Mouse (Mus musculus) heart, postnatal 0 days (tissue): Measurements from ENCODE around the gene Arhgef10l. TPM values are rescaled to one million over a fixed set of nuclear protein-coding genes. Genes with fewer than 3 reads are reported as not detected.

Experiments
- ATAC-seq: fragments of 200-750 bp; cut with Nextera tagmentation; 2 replicates; pipeline ENCODE4 v1.8.0; 2017; ENCODE audit warnings: low read depth, moderate number of reproducible peaks, moderate library complexity; ENCODE audit not compliant: insufficient read depth
- DNase-seq: peaks from one replicate; pipeline ENCODE4 v3.0.0-alpha.2; 2016; ENCODE audit warnings: low spot score
- H3K27ac ChIP-seq: fragments of 300-500 bp; sonication (generic); 2 replicates; pipeline ENCODE4 v1.5.1; 2014; ENCODE audit warnings: low read depth, mild to moderate bottlenecking
- H3K27me3 ChIP-seq: fragments of 300-500 bp; sonication (generic); 2 replicates; pipeline ENCODE4 v1.6.1; 2014; ENCODE audit warnings: low read length, mixed read lengths; ENCODE audit not compliant: control insufficient read depth, insufficient read depth
- H3K36me3 ChIP-seq: fragments of 300-500 bp; sonication (generic); replicated peaks from 2 replicates; pipeline ENCODE4 v1.6.1; 2014; ENCODE audit warnings: low read length, mixed read lengths; ENCODE audit not compliant: control insufficient read depth, insufficient read depth
- H3K4me1 ChIP-seq: fragments of 300-500 bp; sonication (generic); 2 replicates; pipeline ENCODE4 v1.6.1; 2014; ENCODE audit warnings: antibody characterized with exemption; ENCODE audit not compliant: control insufficient read depth, insufficient read depth
- H3K4me2 ChIP-seq: fragments of 300-500 bp; sonication (generic); 2 replicates; pipeline ENCODE4 v1.6.1; 2014; ENCODE audit warnings: low read depth, mild to moderate bottlenecking, low read length, moderate library complexity
- H3K4me3 ChIP-seq: fragments of 300-500 bp; sonication (generic); 2 replicates; pipeline ENCODE4 v1.5.1; 2014; ENCODE audit warnings: low read depth, low read length
- H3K9ac ChIP-seq: fragments of 300-500 bp; sonication (generic); replicated peaks from 2 replicates; pipeline ENCODE4 v1.6.1; 2014; ENCODE audit warnings: low read depth, low read length, mixed read lengths
- H3K9me3 ChIP-seq: fragments of 300-500 bp; sonication (generic); replicated peaks from 2 replicates; pipeline ENCODE4 v1.6.1; 2016; ENCODE audit warnings: low read length; ENCODE audit not compliant: control insufficient read depth
- CTCF ChIP-seq: IDR thresholded peaks from 2 replicates; pipeline ENCODE4 v1.5.1; 2016; ENCODE audit warnings: antibody characterized with exemption, control low read depth, low read depth
- EP300 ChIP-seq: IDR thresholded peaks from 2 replicates; pipeline ENCODE4 v1.6.1; 2016; ENCODE audit warnings: antibody characterized with exemption, low read depth
- WGBS: fragments of 180-500 bp; shearing (Covaris S2); extraction: QIAGEN DNeasy Blood & Tissue Kit; methylation state at CpG from one replicate; pipeline ENCODE4 v1.1.7; 2014; 5-methylcytosine and 5-hydroxymethylcytosine counted together
- polyA plus RNA-seq: library from polyadenylated mRNA; unstranded; fragments of >200 nt; fragmentation: Nextera tagmentation; extraction: Ambion mirVana; gene quantifications from 2 replicates; pipeline ENCODE4 v1.2.1, GENCODE M21; 2015
- total RNA-seq: library from RNA; depleted of rRNA; stranded (reverse); fragments of >200 nt; gene quantifications from 2 replicates; pipeline ENCODE4 v1.2.3, GENCODE M21; 2014; ENCODE audit warnings: low replicate concordance

Arhgef10l gene
- total and polyA plus RNA-seq, 2 experiments from 2014 or later = 15.4 to 52.8 TPM

GRCm38 (mm10) chr4:140642378-140642777 is 23.4 kb downstream of the Arhgef10l start:
- Histone ChIP-seq H3K27ac (no peak overlapping the region), H3K4me3 (no peak overlapping the region), H3K27me3 (no peaks in the 10 kb centered on the region)

GRCm38 (mm10) chr4:140641414-140641918 is 24.3 kb downstream of the Arhgef10l start:
- DNase-seq (no peak), ATAC-seq (no peak)
- Histone ChIP-seq H3K4me3 (no peak overlapping the region), H3K27ac (no peak overlapping the region), H3K36me3 (no peaks in the 10 kb centered on the region; the same call in 1 of the 2 replicates), H3K27me3 (no peaks in the 10 kb centered on the region), H3K9me3 (peaks cover 4% of the 10 kb centered on the region; the same call in 1 of the 2 replicates), H3K9ac (no peak overlapping the region), H3K4me2 (no peak overlapping the region), H3K4me1 (peaks cover 4% of the 10 kb centered on the region; the same call in 1 of the 2 replicates)
- TF ChIP-seq EP300 (no peak), CTCF (no peak)
- 65% methylated on average over 5 of the region's 5 CpGs for WGBS

More at GRCm38 (mm10) chr4:140642378-140642777, 23.4 kb downstream of the Arhgef10l start:
- no peak for ATAC-seq
- no peak for TF ChIP-seq CTCF
- no peak for TF ChIP-seq EP300
- H3K36me3 ChIP-seq = no peaks in the 10 kb centered on the region; the same call in 1 of the 2 replicates
- H3K4me2 ChIP-seq = no peak overlapping the region
- H3K4me1 ChIP-seq = peaks cover 4% of the 10 kb centered on the region; the same call in 1 of the 2 replicates
- DNase-seq = no peak
- no peak overlapping the region for H3K9ac ChIP-seq
- 89% methylated on average over 4 of the region's 4 CpGs for WGBS
- H3K9me3 ChIP-seq = peaks cover 4% of the 10 kb centered on the region; the same call in 1 of the 2 replicates

GRCm38 (mm10) chr4:140640668-140641067 is 25.1 kb downstream of the Arhgef10l start:
- peaks cover 4% of the 10 kb centered on the region; the same call in 1 of the 2 replicates for H3K9me3 ChIP-seq
- ATAC-seq (no peak), DNase-seq (no peak)
- no peak overlapping the region for H3K27ac ChIP-seq
- no peaks in the 10 kb centered on the region for H3K27me3 ChIP-seq
- H3K4me2 ChIP-seq = no peak overlapping the region
- H3K4me1 ChIP-seq = peaks cover 4% of the 10 kb centered on the region; the same call in 1 of the 2 replicates
- TF ChIP-seq EP300 (no peak), CTCF (no peak)
- 75% methylated on average over 9 of the region's 9 CpGs for WGBS
- H3K9ac ChIP-seq = no peak overlapping the region; the same call in 1 of the 2 replicates
- H3K36me3 ChIP-seq = no peaks in the 10 kb centered on the region
- H3K4me3 ChIP-seq = no peak overlapping the region

GRCm38 (mm10) chr4:140640242-140640523 is 25.6 kb downstream of the Arhgef10l start:
- Histone ChIP-seq H3K27me3 (no peaks in the 10 kb centered on the region), H3K36me3 (no peaks in the 10 kb centered on the region), H3K27ac (no peak overlapping the region), H3K9ac (no peak overlapping the region), H3K4me1 (peaks cover 1% of the 10 kb centered on the region; the same call in 1 of the 2 replicates), H3K4me3 (no peak overlapping the region), H3K4me2 (no peak overlapping the region), H3K9me3 (peaks cover 4% of the 10 kb centered on the region; the same call in 1 of the 2 replicates)
- no peak for DNase-seq
- ATAC-seq = no peak
- WGBS = 78% methylated on average over 8 of the region's 8 CpGs
- TF ChIP-seq CTCF = no peak
- TF ChIP-seq EP300 = no peak

GRCm38 (mm10) chr4:140639431-140640241 is 26.2 kb downstream of the Arhgef10l start:
- 93% methylated on average over 28 of the region's 28 CpGs for WGBS
- no peaks in the 10 kb centered on the region for H3K27me3 ChIP-seq
- no peak for DNase-seq

More at GRCm38 (mm10) chr4:140639431-140640241, 26.2 kb downstream of the Arhgef10l start:
- H3K9ac ChIP-seq = no peak overlapping the region
- TF ChIP-seq CTCF (no peak), EP300 (no peak)
- H3K4me2 ChIP-seq = no peak overlapping the region
- H3K36me3 ChIP-seq = no peaks in the 10 kb centered on the region
- H3K9me3 ChIP-seq = peaks cover 4% of the 10 kb centered on the region; the same call in 1 of the 2 replicates
- H3K4me1 ChIP-seq = no peaks in the 10 kb centered on the region
- no peak overlapping the region for H3K27ac ChIP-seq
- no peak overlapping the region for H3K4me3 ChIP-seq
- ATAC-seq = no peak
